Mouse (Mus musculus) hindbrain, embryonic 16.5 days (tissue): ENCODE measurements around the gene Slc25a10. TPM values are rescaled to one million over a fixed set of nuclear protein-coding genes. Genes with fewer than 3 reads are reported as not detected.

Experiments
- ATAC-seq: fragments of 200-750 bp; cut with Nextera tagmentation; 2 replicates; pipeline ENCODE4 v1.8.0; 2017; ENCODE audit warnings: moderate TSS enrichment, moderate library complexity
- H3K27ac ChIP-seq: fragments of 300-500 bp; sonication (generic); 2 replicates; pipeline ENCODE4 v1.5.1; 2014; ENCODE audit warnings: low read depth, mild to moderate bottlenecking, control low read depth, low read length, moderate library complexity
- H3K27me3 ChIP-seq: fragments of 300-500 bp; sonication (generic); replicated peaks from 2 replicates; pipeline ENCODE4 v1.6.1; 2014; ENCODE audit warnings: low read length; ENCODE audit not compliant: control insufficient read depth, insufficient read depth
- H3K36me3 ChIP-seq: fragments of 300-500 bp; sonication (generic); 2 replicates; pipeline ENCODE4 v1.6.1; 2014; ENCODE audit warnings: mild to moderate bottlenecking, low read length, moderate library complexity, mixed read lengths; ENCODE audit not compliant: control insufficient read depth, insufficient read depth
- H3K4me1 ChIP-seq: fragments of 300-500 bp; sonication (generic); 2 replicates; pipeline ENCODE4 v1.6.1; 2014; ENCODE audit warnings: low read depth, low read length; ENCODE audit not compliant: control insufficient read depth, insufficient read depth
- H3K4me2 ChIP-seq: fragments of 300-500 bp; sonication (generic); 2 replicates; pipeline ENCODE4 v1.6.1; 2014; ENCODE audit warnings: mild to moderate bottlenecking, low read length, control low read depth, moderate library complexity
- H3K4me3 ChIP-seq: fragments of 300-500 bp; sonication (generic); 2 replicates; pipeline ENCODE4 v1.5.1; 2014; ENCODE audit warnings: mild to moderate bottlenecking, low read length, control low read depth, moderate library complexity
- H3K9ac ChIP-seq: fragments of 300-500 bp; sonication (generic); 2 replicates; pipeline ENCODE4 v1.6.1; 2014; ENCODE audit warnings: low read depth, mild to moderate bottlenecking, control low read depth, low read length, moderate library complexity
- H3K9me3 ChIP-seq: fragments of 300-500 bp; sonication (generic); 2 replicates; pipeline ENCODE4 v1.6.1; 2014; ENCODE audit warnings: mild to moderate bottlenecking, low read length, moderate library complexity; ENCODE audit not compliant: control insufficient read depth
- WGBS: fragments of 180-500 bp; shearing (Covaris S2); extraction: QIAGEN DNeasy Blood & Tissue Kit; methylation state at CpG from one replicate; pipeline ENCODE4 v1.1.7; 2014; 5-methylcytosine and 5-hydroxymethylcytosine counted together
- polyA plus RNA-seq: library from polyadenylated mRNA; unstranded; fragments of >200 nt; fragmentation: Nextera tagmentation; extraction: Ambion mirVana; gene quantifications from 2 replicates; pipeline ENCODE4 v1.2.1, GENCODE M21; 2015

Gene Slc25a10
- polyA plus RNA-seq, 1 experiment from 2014 or later: 31.2 TPM

DNA sequence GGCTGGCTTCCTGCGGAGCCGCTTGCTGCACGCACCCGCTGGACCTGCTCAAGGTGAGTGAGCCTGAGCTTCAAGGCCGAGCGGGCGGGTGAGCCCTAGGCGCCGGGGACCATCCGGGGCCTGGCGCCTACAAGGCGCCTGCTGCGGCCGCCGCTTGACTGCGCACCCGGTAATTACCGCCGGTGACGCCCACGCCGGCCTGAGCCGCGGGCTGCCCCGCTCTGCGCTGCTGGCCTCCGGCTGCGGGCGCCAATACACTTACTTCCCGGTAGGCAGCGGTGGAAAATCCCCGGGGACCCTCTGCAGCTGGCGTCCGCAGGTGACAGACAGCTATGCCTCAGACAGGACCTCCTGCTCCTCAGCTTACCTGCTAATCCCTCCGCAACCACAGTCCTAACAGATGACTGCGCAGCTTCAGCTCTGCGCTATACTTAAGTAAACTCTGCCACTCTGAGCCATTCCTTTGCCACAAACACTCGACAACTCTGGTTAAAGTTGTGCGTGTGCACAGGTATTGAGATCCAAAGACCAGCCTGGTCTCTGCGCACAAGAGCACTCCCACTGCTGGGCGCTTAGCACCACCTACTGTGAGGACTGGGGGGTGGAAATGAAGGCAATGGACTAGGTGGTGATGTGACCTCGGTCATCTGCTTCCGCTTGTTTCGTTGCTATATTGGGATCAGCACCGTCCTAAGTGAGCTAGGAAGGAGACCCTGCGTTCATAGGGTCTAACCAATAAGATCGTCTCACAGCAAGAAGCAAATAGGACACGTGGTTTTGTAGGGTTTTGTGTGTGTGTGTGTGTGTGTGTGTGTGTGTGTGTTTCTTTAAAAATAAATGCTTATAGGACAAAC, 611 bp downstream of the Slc25a10 start:
- Histone ChIP-seq H3K4me1 (peaks cover 25% of the 10 kb centered on the region), H3K9me3 (no peaks in the 10 kb centered on the region), H3K9ac (peak overlapping the region; percentile 82), H3K36me3 (peaks cover 33% of the 10 kb centered on the region), H3K4me3 (peak overlapping the region; percentile 85), H3K4me2 (peak overlapping the region; percentile 90), H3K27ac (peak overlapping the region; percentile 83), H3K27me3 (no peaks in the 10 kb centered on the region)
- WGBS: under 1% methylated on average over 37 of the region's 48 CpGs
- ATAC-seq: peak; percentile 57

DNA sequence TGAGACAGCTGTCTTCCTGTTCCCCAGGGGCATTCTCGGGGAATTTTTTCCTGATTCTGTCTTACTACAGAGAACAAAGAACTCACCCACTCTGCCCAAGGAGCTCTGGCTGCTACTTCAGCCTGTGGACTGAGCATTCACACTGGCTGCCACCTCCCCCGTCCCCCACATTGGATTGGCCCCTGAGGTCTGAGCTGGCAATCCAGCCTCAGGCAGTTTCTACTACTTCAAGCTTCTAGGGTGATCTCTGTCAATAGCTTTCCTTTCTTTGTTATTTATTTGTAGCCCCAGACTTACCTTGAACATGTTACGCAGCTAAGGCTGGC, 1.2 kb downstream of the Slc25a10 start:
- ATAC-seq: no peak
- H3K27ac ChIP-seq: peak overlapping the region; percentile 58
- peaks cover 30% of the 10 kb centered on the region; the same call in 1 of the 2 replicates for H3K36me3 ChIP-seq
- peak overlapping the region; percentile 82 for H3K9ac ChIP-seq
- H3K27me3 ChIP-seq: no peaks in the 10 kb centered on the region
- no peaks in the 10 kb centered on the region for H3K9me3 ChIP-seq
- H3K4me1 ChIP-seq: peaks cover 25% of the 10 kb centered on the region
- peak overlapping the region; percentile 90 for H3K4me2 ChIP-seq
- peak overlapping the region; percentile 85 for H3K4me3 ChIP-seq
- WGBS: 19% methylated on average over 3 of the region's 3 CpGs

DNA sequence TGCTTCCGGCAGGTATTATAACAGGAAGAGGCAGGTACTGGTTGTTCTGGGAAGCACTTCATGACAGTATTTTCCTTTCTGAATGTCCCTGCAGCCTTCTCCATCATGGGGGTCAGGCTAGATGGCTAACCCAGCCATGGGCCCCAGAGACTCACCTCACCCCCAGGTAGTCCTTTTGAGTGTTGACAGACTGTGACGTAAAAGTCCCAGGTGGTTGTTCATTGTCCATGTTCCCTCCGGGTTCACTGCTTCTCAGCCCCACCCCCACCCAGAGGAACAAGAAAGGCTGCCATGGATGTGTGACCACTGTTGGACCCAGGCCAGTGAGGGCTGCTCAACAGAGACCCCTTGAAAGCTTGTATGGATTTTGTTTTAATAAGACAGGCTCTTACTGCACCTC, 1.7 kb downstream of the Slc25a10 start:
- Histone ChIP-seq H3K27me3 (no peaks in the 10 kb centered on the region), H3K4me1 (peaks cover 25% of the 10 kb centered on the region), H3K9ac (peak overlapping the region; percentile 82; the same call in 1 of the 2 replicates), H3K4me3 (peak overlapping the region; percentile 85), H3K9me3 (no peaks in the 10 kb centered on the region), H3K36me3 (peaks cover 28% of the 10 kb centered on the region; the same call in 1 of the 2 replicates), H3K27ac (peak overlapping the region; percentile 58; the same call in 1 of the 2 replicates), H3K4me2 (peak overlapping the region; percentile 90)
- 47% methylated on average over 3 of the region's 3 CpGs for WGBS
- ATAC-seq: no peak

DNA sequence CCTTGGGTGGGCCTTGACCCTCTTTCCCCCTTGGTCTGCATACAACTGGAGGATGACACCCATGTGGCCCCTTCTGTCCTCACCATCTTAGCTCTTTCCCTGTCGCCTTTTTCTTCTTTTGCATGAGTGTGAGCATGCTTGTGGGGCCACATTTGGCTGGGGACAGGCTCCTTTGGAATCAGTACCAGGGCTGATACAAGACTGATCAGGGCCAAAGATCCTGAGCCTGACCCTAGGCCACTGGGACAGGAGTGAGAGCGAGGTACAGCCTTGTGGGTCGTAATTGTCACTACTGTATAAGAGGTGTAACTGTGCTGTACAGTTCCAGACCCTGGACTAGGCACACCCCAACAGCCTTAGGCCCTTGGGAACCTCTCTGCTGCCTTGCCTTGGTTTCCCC, 2.3 kb downstream of the Slc25a10 start:
- Histone ChIP-seq H3K4me1 (peaks cover 25% of the 10 kb centered on the region), H3K27me3 (no peaks in the 10 kb centered on the region), H3K4me3 (no peak overlapping the region), H3K36me3 (peaks cover 22% of the 10 kb centered on the region; the same call in 1 of the 2 replicates), H3K27ac (no peak overlapping the region), H3K4me2 (no peak overlapping the region), H3K9me3 (no peaks in the 10 kb centered on the region), H3K9ac (0 out of 2 replicates have a peak overlapping the region, but pooled peaks have one; percentile 82)
- no peak for ATAC-seq
- WGBS: 82% methylated on average over 3 of the region's 3 CpGs

DNA sequence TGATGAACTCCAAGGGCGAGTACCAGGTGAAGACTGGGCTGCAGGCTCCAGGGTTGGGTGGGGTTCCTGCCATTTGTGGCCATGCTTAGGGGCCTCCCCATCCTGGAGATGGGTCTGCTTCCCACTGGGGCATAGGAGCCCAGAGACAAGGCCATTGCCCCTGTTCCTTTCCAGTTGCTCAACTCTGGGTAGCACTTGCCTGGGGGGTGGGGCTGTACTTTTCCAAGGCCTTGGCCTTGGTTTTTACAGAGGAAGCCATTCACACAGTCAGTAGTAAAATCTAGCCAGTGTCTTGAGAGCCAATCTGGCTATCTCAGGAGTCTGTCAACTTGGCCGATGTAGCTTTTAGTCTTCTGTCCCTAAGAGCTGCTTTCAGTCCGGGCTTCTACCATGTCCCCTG, 5.8 kb downstream of the Slc25a10 start:
- no peak overlapping the region for H3K4me3 ChIP-seq
- no peaks in the 10 kb centered on the region for H3K9me3 ChIP-seq
- H3K36me3 ChIP-seq: peaks cover 19% of the 10 kb centered on the region; the same call in 1 of the 2 replicates
- peaks cover 11% of the 10 kb centered on the region for H3K4me1 ChIP-seq
- H3K9ac ChIP-seq: no peak overlapping the region
- no peak overlapping the region for H3K4me2 ChIP-seq
- H3K27ac ChIP-seq: no peak overlapping the region
- no peaks in the 10 kb centered on the region for H3K27me3 ChIP-seq
- WGBS: 93% methylated on average over 3 of the region's 3 CpGs
- no peak for ATAC-seq

DNA sequence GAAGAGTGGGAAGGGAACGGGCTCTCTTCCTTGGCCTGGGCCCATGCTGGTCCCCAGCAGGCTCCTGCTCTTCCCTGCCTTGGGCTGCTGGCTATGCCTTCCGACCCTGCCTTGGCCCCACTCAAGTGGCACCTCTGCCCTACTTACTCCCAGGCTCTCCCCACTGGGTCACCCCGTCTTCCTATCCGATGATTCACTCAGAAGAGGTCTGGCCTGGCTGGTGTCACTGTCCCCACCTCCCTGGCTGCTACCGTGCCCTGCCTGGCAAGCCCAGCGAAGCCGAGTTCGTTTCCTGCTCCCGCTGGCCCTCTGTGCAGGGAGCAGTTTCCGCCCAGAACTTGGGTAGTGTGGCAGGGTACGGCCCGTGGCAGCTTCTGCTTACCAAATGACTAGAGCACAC, 6.6 kb downstream of the Slc25a10 start:
- H3K9ac ChIP-seq: no peak overlapping the region
- no peak overlapping the region for H3K27ac ChIP-seq
- 94% methylated on average over 12 of the region's 12 CpGs for WGBS
- H3K4me3 ChIP-seq: no peak overlapping the region
- H3K36me3 ChIP-seq: peaks cover 19% of the 10 kb centered on the region; the same call in 1 of the 2 replicates
- H3K4me2 ChIP-seq: no peak overlapping the region
- H3K4me1 ChIP-seq: peaks cover 5% of the 10 kb centered on the region
- no peak for ATAC-seq
- H3K27me3 ChIP-seq: no peaks in the 10 kb centered on the region
- H3K9me3 ChIP-seq: no peaks in the 10 kb centered on the region

DNA sequence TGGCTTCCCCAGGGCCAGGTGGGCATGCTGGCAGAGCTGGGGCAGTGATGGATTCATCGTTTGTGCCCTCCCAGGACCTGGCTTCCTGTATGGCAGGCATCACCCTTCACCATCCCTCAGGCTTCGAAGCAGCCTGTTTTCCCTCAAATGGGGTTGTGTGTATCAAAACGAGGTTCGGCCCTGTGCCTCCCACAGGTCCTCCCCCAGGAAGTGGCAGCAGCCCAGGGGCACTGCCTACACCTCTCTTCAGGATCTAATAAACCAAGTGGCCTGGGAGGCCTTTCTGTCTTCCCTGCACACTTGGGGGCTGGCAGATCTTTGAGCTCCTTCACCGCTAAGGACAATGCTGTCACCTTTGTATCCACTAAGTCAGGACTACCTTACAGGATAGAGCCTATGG, 7.3 kb downstream of the Slc25a10 start:
- Histone ChIP-seq H3K9ac (no peak overlapping the region), H3K4me3 (no peak overlapping the region), H3K4me1 (no peaks in the 10 kb centered on the region), H3K27ac (no peak overlapping the region), H3K36me3 (peaks cover 19% of the 10 kb centered on the region; the same call in 1 of the 2 replicates), H3K9me3 (no peaks in the 10 kb centered on the region), H3K27me3 (no peaks in the 10 kb centered on the region), H3K4me2 (no peak overlapping the region)
- WGBS: 88% methylated on average over 5 of the region's 5 CpGs
- no peak for ATAC-seq

DNA sequence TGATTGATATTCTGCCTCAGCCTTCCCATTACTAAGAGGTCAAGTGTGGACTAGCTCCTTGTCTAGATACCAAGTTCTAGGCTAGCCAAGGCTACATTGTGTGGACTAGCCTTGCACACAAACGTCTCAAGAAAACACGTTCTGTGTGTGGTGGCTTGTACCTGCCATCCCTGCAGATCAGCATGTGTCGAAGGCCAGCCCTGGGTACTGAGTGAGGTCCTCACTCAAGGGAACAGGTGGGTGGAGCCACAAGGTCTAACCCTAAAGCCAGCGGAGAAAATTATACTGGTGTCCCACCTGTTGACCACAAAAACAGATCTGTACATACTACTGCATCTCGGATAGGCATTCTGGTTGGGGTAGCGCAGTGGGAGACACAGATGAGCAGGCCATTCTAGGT, 8.3 kb downstream of the Slc25a10 start:
- H3K27me3 ChIP-seq: no peaks in the 10 kb centered on the region
- H3K9me3 ChIP-seq: no peaks in the 10 kb centered on the region
- peaks cover 19% of the 10 kb centered on the region; the same call in 1 of the 2 replicates for H3K36me3 ChIP-seq
- ATAC-seq: no peak
- no peaks in the 10 kb centered on the region for H3K4me1 ChIP-seq
- no peak overlapping the region for H3K4me3 ChIP-seq
- H3K4me2 ChIP-seq: no peak overlapping the region
- H3K27ac ChIP-seq: no peak overlapping the region
- no peak overlapping the region for H3K9ac ChIP-seq
- 82% methylated on average over 6 of the region's 6 CpGs for WGBS

DNA sequence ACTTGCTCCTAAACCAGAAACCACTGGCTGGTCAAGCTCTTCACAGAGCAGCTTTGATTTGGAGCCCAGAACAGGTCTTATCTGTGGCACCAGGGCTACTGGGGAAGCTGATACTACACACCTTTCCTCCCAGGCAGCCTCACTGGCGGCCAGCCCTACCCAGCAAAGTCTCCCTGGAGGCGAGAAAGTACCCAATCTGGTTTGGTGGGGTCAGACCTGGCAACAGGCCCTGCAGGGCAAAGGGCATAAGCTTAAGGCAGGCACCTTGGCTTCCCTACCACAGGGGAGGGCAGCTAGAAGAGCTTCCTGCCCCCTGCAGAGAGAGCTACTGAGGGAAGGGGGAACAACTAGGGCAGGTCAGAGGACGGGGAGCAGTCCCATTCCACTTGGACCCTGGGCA, 8.7 kb downstream of the Slc25a10 start:
- Histone ChIP-seq H3K4me1 (no peaks in the 10 kb centered on the region), H3K9me3 (no peaks in the 10 kb centered on the region), H3K27ac (no peak overlapping the region), H3K4me3 (no peak overlapping the region), H3K4me2 (no peak overlapping the region), H3K27me3 (no peaks in the 10 kb centered on the region), H3K36me3 (peaks cover 16% of the 10 kb centered on the region; the same call in 1 of the 2 replicates), H3K9ac (no peak overlapping the region)
- WGBS: 22% methylated on average over 3 of the region's 3 CpGs
- ATAC-seq: no peak
